Mouse (Mus musculus) stomach, postnatal 0 days (tissue): Measurements from ENCODE around the gene Uqcrq. TPM values are rescaled to one million over a fixed set of nuclear protein-coding genes. Genes with fewer than 3 reads are reported as not detected.

ENCODE experiments used
- ATAC-seq: fragments of 200-750 bp; cut with Nextera tagmentation; 2 replicates; pipeline ENCODE4 v1.8.0; 2017; ENCODE audit not compliant: low FRiP score, low TSS enrichment
- DNase-seq: peaks from one replicate; pipeline ENCODE4 v3.0.0-alpha.2; 2016; ENCODE audit warnings: low spot score
- H3K27ac ChIP-seq: fragments of 300-500 bp; sonication (generic); replicated peaks from 2 replicates; pipeline ENCODE4 v1.5.1; 2014; ENCODE audit warnings: mild to moderate bottlenecking, control low read depth
- H3K27me3 ChIP-seq: fragments of 300-500 bp; sonication (generic); 2 replicates; pipeline ENCODE4 v1.6.1; 2014; ENCODE audit warnings: low read length; ENCODE audit not compliant: control insufficient read depth, insufficient read depth
- H3K36me3 ChIP-seq: fragments of 300-500 bp; sonication (generic); 2 replicates; pipeline ENCODE4 v1.6.1; 2014; ENCODE audit warnings: low read length, mixed read lengths; ENCODE audit not compliant: control insufficient read depth, insufficient read depth
- H3K4me1 ChIP-seq: fragments of 300-500 bp; sonication (generic); replicated peaks from 2 replicates; pipeline ENCODE4 v1.6.1; 2014; ENCODE audit warnings: antibody characterized with exemption; ENCODE audit not compliant: control insufficient read depth, insufficient read depth
- H3K4me2 ChIP-seq: fragments of 300-500 bp; sonication (generic); replicated peaks from 2 replicates; pipeline ENCODE4 v1.6.1; 2014; ENCODE audit warnings: low read depth, mild to moderate bottlenecking, control low read depth, moderate library complexity
- H3K4me3 ChIP-seq: fragments of 300-500 bp; sonication (generic); 2 replicates; pipeline ENCODE4 v1.5.1; 2014; ENCODE audit warnings: low read depth, low read length, control low read depth
- H3K9ac ChIP-seq: fragments of 300-500 bp; sonication (generic); 2 replicates; pipeline ENCODE4 v1.6.1; 2014; ENCODE audit warnings: mild to moderate bottlenecking, low read length, control low read depth, mixed read lengths
- H3K9me3 ChIP-seq: fragments of 300-500 bp; sonication (generic); 2 replicates; pipeline ENCODE4 v1.6.1; 2016; ENCODE audit warnings: low read length; ENCODE audit not compliant: control insufficient read depth
- CTCF ChIP-seq: IDR thresholded peaks from 2 replicates; pipeline ENCODE4 v1.5.1; 2016; ENCODE audit warnings: antibody characterized with exemption, low read depth, mild to moderate bottlenecking, moderate library complexity
- EP300 ChIP-seq: optimal IDR thresholded peaks from 2 replicates; pipeline ENCODE3; 2016; ENCODE audit warnings: antibody characterized with exemption
- WGBS: fragments of 180-500 bp; shearing (Covaris S2); extraction: QIAGEN DNeasy Blood & Tissue Kit; methylation state at CpG from one replicate; pipeline ENCODE4 v1.1.7; 2014; 5-methylcytosine and 5-hydroxymethylcytosine counted together
- polyA plus RNA-seq: library from polyadenylated mRNA; unstranded; fragments of >200 nt; fragmentation: Nextera tagmentation; extraction: Ambion mirVana; gene quantifications from 2 replicates; pipeline ENCODE4 v1.2.1, GENCODE M21; 2015

The Uqcrq gene
- polyA plus RNA-seq, 1 experiment from 2014 or later, result 973 TPM

GRCm38 (mm10) chr11:53456474-53457371 is 26.1 kb upstream of the Uqcrq start, which contains the start of the genes Gm10447 and Shroom1:
Gene Gm10447 (minus strand): TSS chr11:53457110.
Gene Shroom1 (plus strand): TSS chr11:53457205.
- H3K9me3 ChIP-seq, result no peaks in the 10 kb centered on the region
- peak within 1 kb of the TSS; percentile 52 for H3K4me3 ChIP-seq
- no peaks in the 10 kb centered on the region; the same call in 1 of the 2 replicates for H3K27me3 ChIP-seq
- no peaks in the 10 kb centered on the region for H3K36me3 ChIP-seq
- DNase-seq, result peak; percentile 71
- H3K4me1 ChIP-seq, result no peaks in the 10 kb centered on the region
- WGBS, result 3% methylated on average over 40 of the region's 42 CpGs
- ATAC-seq, result peak; percentile 79
- TF ChIP-seq CTCF (peak; percentile 66), EP300 (no peak)
- peak within 1 kb of the TSS; percentile 63 for H3K9ac ChIP-seq
- H3K4me2 ChIP-seq, result peak within 1 kb of the TSS; percentile 95
- peak within 1 kb of the TSS; percentile 18; the same call in 1 of the 2 replicates for H3K27ac ChIP-seq

GRCm38 (mm10) chr11:53453031-53453430 is 22.4 kb upstream of the Uqcrq start:
- no peak overlapping the region for H3K27ac ChIP-seq
- no peak for TF ChIP-seq EP300
- TF ChIP-seq CTCF, result no peak
- DNase-seq (no peak), ATAC-seq (no peak)
- H3K9me3 ChIP-seq, result no peaks in the 10 kb centered on the region
- no peak overlapping the region for H3K4me3 ChIP-seq
- WGBS, result 65% methylated on average over 5 of the region's 5 CpGs
- H3K4me2 ChIP-seq, result no peak overlapping the region
- H3K9ac ChIP-seq, result no peak overlapping the region
- no peaks in the 10 kb centered on the region for H3K27me3 ChIP-seq
- H3K4me1 ChIP-seq, result no peaks in the 10 kb centered on the region
- H3K36me3 ChIP-seq, result no peaks in the 10 kb centered on the region

- H3K36me3 ChIP-seq, result no peaks in the 10 kb centered on the region
- no peak overlapping the region for H3K4me3 ChIP-seq
- no peak overlapping the region for H3K27ac ChIP-seq
- WGBS, result 97% methylated on average over 9 of the region's 9 CpGs
- H3K4me1 ChIP-seq, result no peaks in the 10 kb centered on the region
- H3K9ac ChIP-seq, result no peak overlapping the region
- H3K27me3 ChIP-seq, result no peaks in the 10 kb centered on the region
- no peak overlapping the region for H3K4me2 ChIP-seq
- TF ChIP-seq CTCF (no peak), EP300 (no peak)
- H3K9me3 ChIP-seq, result no peaks in the 10 kb centered on the region
- ATAC-seq (no peak), DNase-seq (no peak)
Observed at GRCm38 (mm10) chr11:53452396-53452795, 21.8 kb upstream of the Uqcrq start.

- Histone ChIP-seq H3K4me1 (no peaks in the 10 kb centered on the region), H3K36me3 (no peaks in the 10 kb centered on the region), H3K27ac (no peak overlapping the region), H3K4me2 (no peak overlapping the region), H3K4me3 (no peak overlapping the region), H3K9me3 (no peaks in the 10 kb centered on the region), H3K27me3 (no peaks in the 10 kb centered on the region), H3K9ac (no peak overlapping the region)
- ATAC-seq (peak; percentile 54; the same call in 1 of the 2 replicates), DNase-seq (no peak)
- no peak for TF ChIP-seq EP300
- no peak for TF ChIP-seq CTCF
- WGBS, result 27% methylated on average over 2 of the region's 2 CpGs
Observed at GRCm38 (mm10) chr11:53451361-53451760, 20.7 kb upstream of the Uqcrq start.

- 0 out of 2 replicates have a peak, but pooled peaks have one; percentile 16 for ATAC-seq
- no peak for TF ChIP-seq CTCF
- TF ChIP-seq EP300, result no peak
- no peak overlapping the region for H3K4me3 ChIP-seq
- no peak overlapping the region for H3K4me2 ChIP-seq
- H3K36me3 ChIP-seq, result no peaks in the 10 kb centered on the region
- no peak overlapping the region for H3K9ac ChIP-seq
- no peaks in the 10 kb centered on the region for H3K9me3 ChIP-seq
- no peaks in the 10 kb centered on the region for H3K4me1 ChIP-seq
- no peak for DNase-seq
- H3K27me3 ChIP-seq, result no peaks in the 10 kb centered on the region
- no peak overlapping the region for H3K27ac ChIP-seq
- 30% methylated on average over 15 of the region's 15 CpGs for WGBS
Observed at GRCm38 (mm10) chr11:53450070-53450705, 19.6 kb upstream of the Uqcrq start.

GRCm38 (mm10) chr11:53448529-53448928 is 17.9 kb upstream of the Uqcrq start:
- Histone ChIP-seq H3K36me3 (no peaks in the 10 kb centered on the region), H3K4me3 (no peak overlapping the region), H3K27me3 (no peaks in the 10 kb centered on the region), H3K9ac (no peak overlapping the region), H3K27ac (no peak overlapping the region), H3K9me3 (no peaks in the 10 kb centered on the region), H3K4me2 (no peak overlapping the region), H3K4me1 (no peaks in the 10 kb centered on the region)
- no peak for ATAC-seq
- WGBS, result 52% methylated on average over 1 of the region's 1 CpGs
- DNase-seq, result no peak
- TF ChIP-seq EP300, result no peak
- no peak for TF ChIP-seq CTCF
